ENCODE assay signal across 12 mouse cellular contexts in the genomic region with DNA sequence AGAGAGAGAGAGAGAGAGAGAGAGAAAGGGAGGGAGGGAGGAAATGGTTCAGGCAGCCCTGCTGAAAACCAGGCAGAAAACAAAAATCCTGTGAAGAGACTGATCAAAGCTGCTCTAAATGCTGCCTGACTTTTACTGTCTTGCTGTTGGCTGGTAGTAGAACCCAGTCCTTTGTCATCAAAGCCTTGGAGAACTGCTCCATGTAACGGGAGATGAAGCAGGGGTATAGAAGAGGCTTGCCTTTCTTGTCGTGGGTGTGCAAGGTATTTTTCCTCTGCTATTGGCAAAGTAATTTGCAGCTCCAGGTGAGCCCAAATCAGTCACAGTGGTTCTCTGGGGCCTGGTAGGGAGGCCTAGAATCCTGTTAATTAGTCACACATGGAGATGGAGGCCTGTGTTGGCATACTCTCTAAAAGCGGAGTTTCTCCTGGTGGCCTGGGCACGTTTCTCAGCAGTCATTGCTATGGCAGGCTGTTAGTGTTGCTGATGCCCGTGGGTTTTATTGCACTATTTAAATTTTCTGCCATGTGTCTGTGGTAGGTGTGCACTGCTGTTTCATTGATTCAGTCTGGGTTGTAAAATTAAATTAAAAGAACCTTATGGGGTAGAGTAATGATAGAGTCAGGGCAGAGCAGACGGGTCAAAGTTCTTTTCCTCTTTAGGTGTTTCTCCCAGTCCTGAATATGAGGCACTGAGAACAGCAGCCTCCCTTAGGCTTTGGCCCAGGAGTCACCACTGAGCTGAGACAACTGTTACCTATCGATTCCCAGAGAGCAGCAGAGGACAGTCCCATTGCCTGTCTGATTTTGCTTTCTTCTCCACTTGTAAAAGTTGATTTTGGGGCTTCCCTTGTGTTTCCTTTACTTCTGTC.
A peak's percentile ranks its signal among the peaks of the same experiment; 100 is the strongest.
DNase-seq lines count a peak whose midpoint lies in the region; ATAC-seq lines count a peak whose summit lies in the region.
"Had no signal": no experiment of that assay in that cellular context is flagged by ENCODE, and none has a peak within 500 bp of the region (broad histone marks: within the 10 kb centered on the region; RNA-seq: fewer than 3 reads in every experiment).

No protein-coding gene starts in this region.

- H3K9me3 ChIP-seq in hindbrain, embryonic 15.5 days = no peaks in the 10 kb centered on the region
- no peaks in the 10 kb centered on the region for H3K9me3 ChIP-seq in hindbrain, embryonic 12.5 days (replicated peaks)
- no peaks in the 10 kb centered on the region for H3K9me3 ChIP-seq in limb, embryonic 12.5 days
- H3K9me3 ChIP-seq: neural tube, embryonic 12.5 days had no signal

- H3K4me1 ChIP-seq in hindbrain, embryonic 15.5 days (replicated peaks) = peaks cover 34% of the 10 kb centered on the region
- H3K4me1 ChIP-seq in hindbrain, embryonic 12.5 days = peaks cover 13% of the 10 kb centered on the region
- peaks cover 40% of the 10 kb centered on the region for H3K4me1 ChIP-seq in limb, embryonic 12.5 days (replicated peaks)
- H3K4me1 ChIP-seq: neural tube, embryonic 12.5 days had no signal

- no peak overlapping the region for H3K4me2 ChIP-seq in hindbrain, embryonic 15.5 days
- no peak overlapping the region for H3K4me2 ChIP-seq in hindbrain, embryonic 12.5 days (replicated peaks)
- peak overlapping the region; percentile 10; the same call in 1 of the 2 replicates for H3K4me2 ChIP-seq in limb, embryonic 12.5 days
- H3K4me2 ChIP-seq: neural tube, embryonic 12.5 days had no signal

- peak; percentile 53 for DNase-seq in cerebellum, adult 9-10 months
- DNase-seq in kidney, adult 18-20 months = peak; percentile 17
- DNase-seq in thymus, postnatal 4 days = no peak
- DNase-seq in thymus, postnatal 0 days (ENCODE audit: low spot score) = no peak
- DNase-seq: heart, adult 18-20 months; lung, adult 18-20 months had no signal

- no peaks in the 10 kb centered on the region for H3K27me3 ChIP-seq in hindbrain, embryonic 15.5 days
- H3K27me3 ChIP-seq in hindbrain, embryonic 12.5 days = no peaks in the 10 kb centered on the region
- H3K27me3 ChIP-seq in limb, embryonic 12.5 days = 0 out of 2 replicates have a peak, but pooled peaks cover 3% of the 10 kb centered on the region
- H3K27me3 ChIP-seq: neural tube, embryonic 12.5 days had no signal

- H3K27ac ChIP-seq in hindbrain, embryonic 15.5 days (replicated peaks) = peak overlapping the region; percentile 27; the same call in 1 of the 2 replicates
- no peak overlapping the region for H3K27ac ChIP-seq in hindbrain, embryonic 12.5 days
- H3K27ac ChIP-seq in limb, embryonic 12.5 days = peak overlapping the region; percentile 64
- H3K27ac ChIP-seq: kidney, postnatal 0 days; neural tube, embryonic 12.5 days had no signal

- 50% methylated on average over 7 of the region's 7 CpGs for WGBS in hindbrain, embryonic 15.5 days
- WGBS in hindbrain, embryonic 12.5 days = 61% methylated on average over 7 of the region's 7 CpGs
- 15% methylated on average over 7 of the region's 7 CpGs for WGBS in limb, embryonic 12.5 days

- no peaks in the 10 kb centered on the region for H3K36me3 ChIP-seq in hindbrain, embryonic 15.5 days
- H3K36me3 ChIP-seq in hindbrain, embryonic 12.5 days = no peaks in the 10 kb centered on the region
- no peaks in the 10 kb centered on the region for H3K36me3 ChIP-seq in limb, embryonic 12.5 days
- H3K36me3 ChIP-seq: neural tube, embryonic 12.5 days had no signal

- no peak overlapping the region for H3K4me3 ChIP-seq in hindbrain, embryonic 15.5 days
- H3K4me3 ChIP-seq in hindbrain, embryonic 12.5 days = no peak overlapping the region
- H3K4me3 ChIP-seq in limb, embryonic 12.5 days (replicated peaks) = no peak overlapping the region
- H3K4me3 ChIP-seq: neural tube, embryonic 12.5 days had no signal

- ATAC-seq in hindbrain, embryonic 15.5 days (ENCODE audit: low FRiP score, low read depth) = no peak
- no peak for ATAC-seq in hindbrain, embryonic 12.5 days (ENCODE audit: low FRiP score)
- peak; percentile 91 for ATAC-seq in limb, embryonic 12.5 days (ENCODE audit: insufficient number of reproducible peaks, insufficient read depth, low FRiP score, low TSS enrichment, low read depth)
- no peak for ATAC-seq in CD4-positive, CD25-positive, alpha-beta regulatory T cell, adult 4 months

- H3K9ac ChIP-seq in hindbrain, embryonic 15.5 days = no peak overlapping the region
- H3K9ac ChIP-seq in hindbrain, embryonic 12.5 days = no peak overlapping the region
- no peak overlapping the region for H3K9ac ChIP-seq in limb, embryonic 12.5 days (replicated peaks)
- H3K9ac ChIP-seq: neural tube, embryonic 12.5 days had no signal

Comparison
In these comparisons a context has a peak if more than half of its experiments do, and no peak if none do; other contexts are left out.
1. DNase-seq: peak in cerebellum, adult 9-10 months (single experiment) and kidney, adult 18-20 months (single experiment); none in thymus, postnatal 4 days (single experiment) and thymus, postnatal 0 days (single experiment).